Mouse (Mus musculus) kidney, postnatal 10 days (tissue): ENCODE measurements around the gene Csrp2.

ENCODE experiments used
- DNase-seq: peaks from one replicate; pipeline ENCODE4 v3.0.0; 2021; ENCODE audit warnings: mixed read lengths

Csrp2 gene

DNA sequence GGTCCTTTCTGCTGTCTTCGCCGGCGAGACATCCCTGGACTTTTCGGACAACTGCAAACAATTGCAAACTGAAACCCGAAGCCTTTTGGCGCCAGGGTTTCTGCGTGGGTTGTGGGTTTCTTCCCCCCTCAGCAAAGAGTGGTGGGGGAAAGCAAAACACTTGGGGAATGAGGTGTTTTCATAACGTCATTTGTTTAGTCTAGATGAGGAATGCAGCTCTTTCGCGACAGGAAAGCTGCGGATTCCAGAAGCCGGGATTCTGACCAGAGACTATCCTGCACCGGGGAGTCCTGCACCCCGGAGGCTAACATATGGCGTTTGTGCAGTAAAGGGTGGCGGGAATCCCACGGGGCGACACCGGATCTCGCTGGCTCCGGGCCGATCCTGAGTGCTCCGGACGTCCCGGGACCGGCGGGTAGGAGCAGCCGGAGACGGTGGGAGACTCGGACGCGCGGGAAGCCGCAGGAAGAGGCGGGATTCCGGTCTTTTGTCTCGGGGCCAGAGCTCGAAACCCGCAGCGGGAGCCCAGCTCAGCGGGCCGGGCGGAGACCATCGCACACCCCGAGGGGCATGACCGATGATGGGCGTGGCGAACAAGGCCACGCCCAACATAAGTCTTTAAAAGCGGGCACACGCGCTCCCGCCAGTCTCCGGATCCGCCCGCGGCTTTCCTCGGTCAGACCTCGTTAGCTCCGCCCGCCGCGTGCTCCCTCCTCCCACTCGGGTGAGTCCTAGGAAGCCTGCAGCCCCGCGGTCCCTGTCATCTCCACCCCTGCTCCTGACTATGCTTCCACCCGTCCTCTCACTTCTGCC, at the start of gene Csrp2:
Csrp2 (plus strand) TSS at position 259 of the 813 bp plus-strand sequence.
- DNase-seq: peak; percentile 95

DNA sequence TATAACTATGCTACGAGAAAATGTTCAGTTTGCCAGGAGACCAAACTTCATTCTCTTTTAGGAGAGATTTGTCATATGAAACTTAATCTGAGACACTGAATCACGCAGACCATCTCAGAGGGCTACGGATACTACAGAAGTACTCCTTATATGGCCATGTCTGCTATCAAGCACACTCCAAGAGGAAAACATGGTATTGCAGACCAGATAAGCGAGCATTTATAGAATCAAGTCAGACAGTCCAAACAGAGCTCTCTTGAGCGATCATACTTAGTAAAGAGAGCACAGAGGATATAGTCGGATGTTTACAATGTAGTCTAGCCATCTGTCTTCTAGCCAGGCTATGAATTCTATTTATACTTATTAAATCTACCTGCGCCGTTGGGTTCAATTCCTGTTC, 44.7 kb upstream of the Csrp2 start:
- no peak for DNase-seq

DNA sequence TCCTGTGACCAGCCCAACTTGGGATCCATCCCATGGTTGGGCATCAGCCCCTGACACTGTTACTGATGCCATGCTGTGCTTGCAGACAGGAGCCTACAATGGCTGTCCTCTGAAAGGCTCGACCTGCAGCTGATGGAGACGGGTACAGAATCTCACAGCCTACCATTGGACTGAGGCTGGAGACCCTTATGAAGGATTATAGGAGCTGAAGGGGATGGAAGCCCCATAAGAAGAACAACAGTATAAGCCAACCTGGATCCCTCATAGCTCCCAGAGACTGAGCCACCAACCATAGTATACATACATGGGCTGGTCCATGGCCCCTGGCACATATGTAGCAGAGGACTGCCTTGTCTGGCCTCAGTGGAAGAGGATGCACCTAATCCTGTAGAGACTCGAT, 42.6 kb upstream of the Csrp2 start:
- DNase-seq: no peak

DNA sequence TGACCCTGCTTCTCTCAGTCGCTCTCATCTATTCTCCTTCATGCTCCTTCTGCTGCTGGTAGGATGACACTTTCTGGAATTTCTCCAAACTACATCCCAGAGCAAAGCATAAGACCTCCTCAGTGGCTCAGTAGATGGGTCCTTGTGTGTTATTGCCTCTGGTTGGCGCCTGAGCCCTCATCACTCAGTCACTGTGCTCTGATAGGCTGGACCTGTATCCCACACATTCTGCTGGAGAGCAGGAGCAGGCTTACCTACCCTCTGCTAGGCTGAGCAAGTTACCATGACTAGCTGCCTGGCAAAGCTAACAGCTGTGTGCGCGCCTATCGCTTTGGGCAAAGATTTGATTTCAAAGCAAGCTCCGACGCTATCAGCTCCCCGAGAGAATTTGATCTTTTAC, 41.7 kb upstream of the Csrp2 start:
- no peak for DNase-seq

DNA sequence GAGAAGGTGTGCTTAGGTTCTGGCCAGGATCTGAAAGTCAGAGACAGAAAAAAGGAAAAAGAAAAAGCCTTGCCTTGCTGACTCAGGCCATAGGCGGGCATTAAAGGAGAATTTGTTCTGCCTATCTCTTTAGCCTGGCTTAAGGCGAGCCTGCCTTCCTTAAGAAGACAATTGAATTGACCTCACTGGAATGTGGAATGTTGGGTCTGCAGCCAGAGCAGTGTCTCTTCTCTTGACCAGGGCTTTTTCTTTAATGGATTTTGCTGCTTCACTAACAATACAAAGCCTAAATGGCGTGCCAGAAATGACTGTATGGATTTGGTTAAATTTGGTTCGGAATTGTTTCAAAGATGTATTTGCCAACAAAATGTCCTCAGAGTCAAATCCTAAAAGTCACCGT, 40.9 kb upstream of the Csrp2 start:
- DNase-seq: no peak

DNA sequence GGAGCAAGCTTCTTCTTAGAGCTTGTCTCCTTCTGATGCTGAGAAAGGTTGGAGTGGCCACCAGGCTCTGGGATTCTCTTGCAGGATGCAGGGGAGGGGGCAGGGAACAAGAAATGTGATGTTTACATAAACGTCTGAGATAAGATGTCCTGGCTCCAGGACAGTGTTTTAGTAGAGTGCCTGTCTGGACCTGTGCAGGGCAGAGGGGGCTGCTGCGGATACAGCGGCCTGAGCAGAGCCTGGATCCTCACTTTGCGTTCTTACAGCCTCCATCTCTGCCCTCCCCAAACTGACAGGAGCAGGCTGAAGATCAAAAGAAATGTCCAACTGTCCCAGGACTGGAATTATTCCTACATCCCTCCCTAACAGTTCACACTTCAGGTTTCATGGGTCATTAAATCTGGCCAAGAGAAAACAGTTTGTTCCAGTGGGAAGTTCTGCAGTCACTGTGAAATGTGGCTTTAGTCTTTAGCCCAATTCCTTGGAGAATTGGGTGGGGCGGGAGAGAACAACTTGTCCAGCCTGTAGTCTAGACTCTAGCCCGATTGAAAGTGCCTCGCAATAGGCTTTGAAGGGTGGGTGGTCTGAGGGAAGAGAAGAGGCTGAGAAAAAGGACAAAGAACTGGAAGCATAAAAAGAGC, 40.0 kb upstream of the Csrp2 start:
- no peak for DNase-seq

DNA sequence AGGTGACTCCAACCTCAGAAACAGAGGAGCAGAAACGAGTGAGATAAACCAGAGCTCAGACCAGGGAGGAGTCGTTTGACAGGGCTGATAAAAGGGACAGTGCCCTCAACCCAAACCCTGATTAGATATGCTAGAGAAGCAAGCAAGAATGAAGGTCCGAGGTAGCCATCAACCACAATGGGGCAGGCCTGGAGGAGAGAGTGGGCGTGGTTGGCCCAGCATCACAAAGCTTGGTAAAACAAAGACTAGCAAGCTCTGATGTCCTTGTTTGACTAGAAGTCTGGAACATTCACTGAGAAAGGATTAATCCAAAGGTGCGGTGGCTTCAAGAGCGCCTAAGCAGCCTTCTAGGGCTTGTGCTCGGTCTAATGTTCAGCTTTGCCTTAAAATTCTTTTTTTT, 38.2 kb upstream of the Csrp2 start:
- no peak for DNase-seq

DNA sequence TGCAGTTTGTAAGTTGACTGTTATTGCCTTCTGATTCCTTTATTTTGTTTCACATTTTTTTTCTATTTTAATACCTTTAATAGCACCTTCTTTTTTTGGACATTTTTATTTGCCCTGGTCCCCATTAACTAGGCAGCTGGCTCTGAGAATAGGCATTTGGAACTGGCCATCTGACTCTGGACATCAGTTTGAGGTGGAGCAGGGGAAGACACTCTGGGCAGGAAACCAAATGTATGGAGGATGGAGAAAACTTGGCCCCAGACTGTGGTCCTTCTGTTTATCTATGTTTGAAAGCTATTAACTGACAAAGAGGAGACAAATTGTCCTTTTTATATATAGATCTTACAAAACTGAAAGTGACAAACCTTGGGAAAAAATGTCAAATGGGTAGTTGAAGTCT, 36.9 kb upstream of the Csrp2 start:
- no peak for DNase-seq

DNA sequence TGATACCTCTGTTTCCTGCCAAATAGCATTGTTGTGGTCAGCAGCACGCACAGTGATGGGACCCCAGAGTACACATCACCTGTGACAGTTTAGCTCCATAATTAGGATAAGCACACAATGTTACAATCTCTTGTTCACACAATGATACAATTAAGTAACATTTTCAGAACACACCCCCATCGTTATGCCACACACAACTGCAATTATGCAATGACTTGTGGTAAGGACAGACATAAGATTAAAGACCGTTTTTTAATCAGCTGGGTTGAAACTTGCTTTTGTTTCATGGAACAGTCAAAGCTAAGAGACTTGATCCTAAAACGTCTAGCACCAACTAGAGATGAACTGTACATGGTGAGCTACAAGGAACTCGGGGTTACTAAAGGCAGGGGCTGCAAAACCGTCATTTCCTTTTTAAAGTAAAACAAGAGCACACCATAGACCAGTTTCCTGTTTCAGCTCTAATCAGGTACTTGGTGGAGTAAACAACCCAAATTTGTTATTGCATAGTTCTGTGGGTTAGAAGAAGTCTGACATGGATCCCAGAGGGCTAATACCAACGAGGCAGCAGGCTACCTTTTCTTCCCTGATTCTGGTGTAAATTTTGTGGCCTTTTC, 28.8 kb upstream of the Csrp2 start:
- DNase-seq: no peak

DNA sequence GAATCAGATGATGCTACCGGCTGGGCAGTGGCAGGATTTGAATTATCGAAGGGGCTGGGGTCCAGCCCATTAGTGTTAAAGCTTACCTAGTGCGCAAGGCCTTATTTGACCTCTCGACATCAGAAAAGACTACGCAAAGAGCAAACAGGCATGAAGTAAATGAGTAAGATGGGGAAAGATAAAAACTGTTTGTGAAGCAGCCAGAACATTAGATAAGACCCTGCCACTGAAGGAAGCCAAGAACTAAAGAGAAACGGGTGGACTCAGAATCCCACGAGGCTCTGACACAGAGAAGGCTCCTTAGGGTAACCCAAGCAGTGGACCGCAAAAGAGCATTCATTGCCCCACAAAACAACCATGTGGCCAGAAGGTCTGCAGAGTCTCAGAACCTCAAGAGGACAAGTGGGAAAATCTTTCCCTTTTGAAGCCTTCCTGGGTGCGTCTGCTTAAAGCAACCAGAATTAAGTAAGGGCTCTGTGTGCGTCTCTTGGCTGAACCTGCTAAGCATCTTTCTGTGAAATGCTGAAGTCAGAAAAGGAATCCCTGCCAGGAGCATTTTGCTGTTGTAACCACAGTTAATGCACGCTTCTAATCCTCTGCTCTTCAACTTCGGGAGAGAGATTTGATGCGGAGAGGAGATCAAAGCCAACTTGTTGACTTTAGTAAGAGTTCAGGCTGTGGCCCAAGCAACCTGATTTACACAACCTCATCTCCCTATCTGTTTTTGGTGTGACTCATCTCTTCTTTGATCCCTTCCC, 19.7 kb upstream of the Csrp2 start:
- DNase-seq: no peak

DNA sequence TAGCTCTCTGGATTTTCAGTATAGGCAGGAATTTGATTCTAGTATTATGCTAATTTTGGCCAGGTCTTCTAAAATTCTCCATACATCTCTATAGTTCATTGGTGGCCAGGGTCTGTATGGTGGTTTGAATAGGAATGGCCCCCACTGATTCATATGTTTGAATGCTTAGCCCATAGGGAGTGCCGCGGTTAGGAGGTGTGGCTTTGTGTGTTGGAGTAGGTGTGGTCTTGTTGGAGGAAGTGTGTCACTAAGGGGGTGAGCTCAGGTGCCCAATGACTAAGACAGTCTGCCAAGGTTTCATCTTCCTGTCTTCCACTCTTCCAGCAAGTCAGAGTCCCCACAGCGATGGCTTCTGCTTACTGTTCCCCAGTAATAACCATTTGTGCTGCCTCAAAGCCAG, 15.7 kb upstream of the Csrp2 start:
- no peak for DNase-seq

DNA sequence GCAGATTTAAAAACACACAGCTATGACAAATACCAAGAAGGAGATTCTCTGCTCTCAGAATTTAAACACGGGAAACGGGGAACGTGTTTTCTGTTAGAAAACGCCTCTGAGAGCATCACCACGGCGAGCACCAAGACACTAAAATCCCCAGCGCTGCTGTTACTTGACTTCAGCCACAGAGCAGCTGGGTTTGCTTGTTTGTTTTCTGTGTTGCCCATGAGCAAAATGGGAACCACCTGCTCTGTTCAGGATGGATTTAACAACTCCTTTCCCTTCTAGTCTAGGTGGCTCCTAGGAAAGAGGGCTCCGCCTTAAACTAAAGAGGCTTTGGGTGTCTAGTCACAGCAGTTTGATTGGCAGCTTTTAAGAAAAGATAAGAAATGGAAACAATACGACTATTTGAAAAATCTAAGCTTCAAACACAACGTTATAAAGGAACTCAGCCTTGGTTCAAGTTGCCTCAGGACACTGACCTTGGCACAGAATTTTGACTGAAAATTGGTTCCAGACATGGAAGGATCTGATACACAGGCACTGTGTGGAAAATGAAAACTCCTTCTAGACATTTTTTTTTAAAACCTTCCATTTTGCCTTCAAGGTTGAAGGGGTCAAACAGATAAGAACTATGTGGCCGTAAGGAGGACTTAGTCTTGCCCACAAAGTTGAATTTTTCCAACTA, 2.8 kb upstream of the Csrp2 start:
- no peak for DNase-seq

DNA sequence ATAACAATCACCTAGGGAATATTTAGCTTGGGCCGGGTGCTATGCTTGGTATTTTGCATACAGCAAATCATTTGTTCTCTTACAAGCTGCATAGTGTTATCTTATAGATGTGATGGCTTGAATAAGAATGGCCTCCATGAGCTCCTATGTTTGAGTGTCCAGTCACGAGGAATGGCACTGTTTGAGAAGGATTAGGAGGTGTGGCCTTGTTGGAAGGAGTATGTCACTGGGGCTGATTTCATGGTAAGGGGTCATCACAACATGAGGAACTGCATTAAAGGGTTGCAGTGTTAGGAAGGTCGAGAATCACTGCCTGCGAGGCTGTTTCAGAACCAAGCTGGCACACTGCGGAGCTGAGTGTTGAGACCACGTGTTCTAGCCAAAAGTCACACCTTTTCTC, 2.1 kb upstream of the Csrp2 start:
- DNase-seq: no peak

DNA sequence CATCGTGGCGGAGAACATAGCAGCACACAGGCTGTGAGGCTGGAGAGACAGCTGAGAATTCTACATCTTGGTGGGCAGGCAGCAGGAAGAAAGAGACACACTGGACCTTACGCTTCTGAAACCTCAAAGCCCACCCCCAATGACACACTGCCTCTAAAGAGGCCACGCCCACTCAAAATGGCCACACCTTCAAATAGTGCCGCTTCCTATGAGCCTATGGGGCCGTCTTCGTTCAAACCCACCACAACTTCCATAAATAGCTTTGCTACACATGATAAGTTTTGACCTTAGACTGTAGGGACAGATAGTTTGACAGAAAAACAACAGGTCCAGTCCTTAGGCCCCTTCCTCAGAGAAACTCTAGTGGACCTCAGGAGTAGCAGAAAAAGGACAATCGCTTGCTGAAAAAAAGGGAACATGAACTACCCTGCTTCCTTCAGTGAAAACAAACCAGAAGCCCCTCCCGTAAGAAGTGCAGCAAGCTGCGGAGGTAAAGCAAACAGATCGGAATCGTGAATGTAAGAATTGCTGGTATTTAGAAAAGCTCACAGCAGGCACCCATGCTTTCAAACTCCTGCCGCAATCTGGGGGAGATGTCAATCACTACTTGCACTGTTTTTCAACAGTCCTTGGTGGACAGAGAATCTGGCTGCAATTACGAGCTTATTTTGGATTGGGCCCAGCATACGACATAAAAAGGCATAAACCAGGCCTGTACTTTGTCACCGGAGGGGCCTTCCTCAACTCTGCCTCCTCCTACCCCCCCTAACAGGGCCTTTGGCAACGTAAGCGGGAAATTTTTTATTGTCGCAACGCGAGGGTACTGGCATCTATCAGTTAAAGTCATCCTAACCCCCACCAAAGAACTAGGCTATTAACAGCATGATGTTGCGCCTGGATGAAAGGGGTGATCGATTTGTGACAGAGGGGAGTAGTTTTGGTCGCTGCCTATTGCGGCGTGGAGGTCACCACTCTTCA, 886 bp upstream of the Csrp2 start:
- DNase-seq: peak; percentile 54

DNA sequence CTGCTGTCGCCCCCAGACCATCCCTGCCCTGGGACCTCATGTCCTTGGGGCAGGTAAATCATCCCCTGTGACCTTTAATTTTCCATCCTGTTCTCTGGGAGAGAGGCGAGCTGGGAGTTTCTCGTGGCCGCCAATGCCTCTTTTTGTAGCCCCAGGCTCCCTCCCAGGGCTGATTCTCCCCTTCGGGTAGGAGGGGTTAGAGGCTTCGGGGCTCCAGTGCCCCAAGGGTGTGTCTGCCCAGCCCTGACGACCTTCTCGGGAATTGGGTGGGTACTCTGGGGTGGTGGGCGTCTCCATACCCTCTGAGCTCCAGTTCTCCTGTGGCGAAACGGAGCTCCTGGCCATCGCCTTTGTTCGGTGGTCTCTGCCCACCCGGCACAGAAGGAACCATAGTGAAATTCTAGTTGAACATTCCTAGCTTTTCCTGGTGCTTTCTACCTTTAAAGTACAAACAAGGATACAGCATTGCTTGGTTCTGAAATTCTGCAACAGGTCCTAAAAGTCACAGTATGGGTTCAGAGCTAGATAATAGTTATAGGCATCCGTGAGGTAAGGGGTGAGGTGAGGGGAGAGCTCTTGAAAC, 870 bp downstream of the Csrp2 start:
- no peak for DNase-seq

DNA sequence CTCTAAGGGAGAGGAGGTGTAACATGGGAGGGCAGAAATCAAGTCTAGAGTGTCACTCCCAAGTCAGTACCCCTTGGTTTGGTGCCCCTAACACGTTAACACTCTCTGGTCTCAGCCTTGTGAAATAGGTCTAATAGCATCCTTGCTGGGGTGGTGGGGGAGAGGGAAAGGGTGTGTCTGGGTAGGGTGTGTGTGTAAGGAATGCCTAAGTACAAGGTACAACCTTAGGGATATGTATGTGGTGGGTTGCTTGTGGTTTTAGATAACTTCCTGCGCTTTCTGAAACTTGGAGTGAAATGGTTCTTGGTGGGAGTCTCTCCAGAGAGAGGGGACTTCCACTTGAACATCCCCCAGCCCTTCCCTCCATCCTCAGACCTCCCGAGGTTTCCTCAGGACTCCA, 2.3 kb downstream of the Csrp2 start:
- DNase-seq: no peak

DNA sequence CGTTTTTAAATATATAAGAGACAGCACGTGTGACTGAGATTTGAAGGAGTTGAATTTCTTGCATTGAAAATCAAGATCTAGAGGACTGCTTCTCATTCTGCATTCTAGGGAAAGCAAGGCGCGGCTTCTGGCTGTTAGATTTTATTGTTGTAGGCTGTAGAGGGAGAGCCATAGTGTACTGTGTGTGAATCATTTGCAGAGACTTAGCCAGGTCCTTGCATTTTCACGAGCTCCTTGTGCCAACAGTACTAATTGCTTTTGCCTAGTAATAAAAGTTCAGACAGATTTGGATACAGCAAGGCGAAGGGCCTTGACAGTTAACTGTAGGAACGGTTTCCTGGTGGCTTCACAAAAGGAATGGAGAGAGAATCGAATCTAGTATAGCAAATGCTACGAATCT, 3.0 kb downstream of the Csrp2 start:
- no peak for DNase-seq

DNA sequence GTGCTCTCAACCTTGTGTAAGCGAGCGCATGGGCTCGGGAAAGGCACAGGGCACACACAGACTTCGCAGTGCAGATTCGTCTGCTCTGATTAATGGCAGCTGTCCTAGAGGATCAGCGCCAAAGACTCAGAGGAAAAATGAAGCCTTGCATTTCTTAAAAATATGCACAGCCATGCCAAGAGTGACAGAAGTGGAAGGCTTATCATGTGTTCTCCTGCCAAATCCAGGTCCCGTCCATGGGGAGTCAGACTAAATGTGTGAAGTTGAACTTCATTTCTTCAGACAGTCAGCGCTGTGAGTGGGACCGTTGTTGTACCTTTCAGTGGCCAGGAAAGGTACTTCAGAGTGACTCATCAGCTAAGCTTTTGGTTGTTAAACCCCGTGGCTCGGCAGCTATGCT, 7.9 kb downstream of the Csrp2 start:
- peak; percentile 48 for DNase-seq

DNA sequence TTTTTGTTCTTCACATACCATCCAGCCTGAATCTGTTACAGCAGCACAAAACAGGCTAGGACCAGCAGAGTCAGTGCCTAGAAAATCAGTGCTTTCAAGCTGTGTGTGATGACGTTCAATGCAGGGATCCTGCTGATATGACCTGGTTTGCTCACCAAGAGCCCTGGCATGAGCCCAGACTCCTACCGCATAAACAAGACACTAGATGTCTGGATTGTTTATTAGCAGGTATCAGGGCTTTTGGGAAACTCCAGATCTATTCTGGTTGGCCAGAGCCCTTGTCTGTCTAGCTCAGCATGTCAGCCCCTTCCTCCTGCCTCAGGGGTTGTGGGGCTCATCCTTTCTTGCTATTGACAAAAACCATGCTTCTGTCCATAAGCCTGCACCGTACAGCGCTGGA, 10.2 kb downstream of the Csrp2 start:
- DNase-seq: peak; percentile 54

DNA sequence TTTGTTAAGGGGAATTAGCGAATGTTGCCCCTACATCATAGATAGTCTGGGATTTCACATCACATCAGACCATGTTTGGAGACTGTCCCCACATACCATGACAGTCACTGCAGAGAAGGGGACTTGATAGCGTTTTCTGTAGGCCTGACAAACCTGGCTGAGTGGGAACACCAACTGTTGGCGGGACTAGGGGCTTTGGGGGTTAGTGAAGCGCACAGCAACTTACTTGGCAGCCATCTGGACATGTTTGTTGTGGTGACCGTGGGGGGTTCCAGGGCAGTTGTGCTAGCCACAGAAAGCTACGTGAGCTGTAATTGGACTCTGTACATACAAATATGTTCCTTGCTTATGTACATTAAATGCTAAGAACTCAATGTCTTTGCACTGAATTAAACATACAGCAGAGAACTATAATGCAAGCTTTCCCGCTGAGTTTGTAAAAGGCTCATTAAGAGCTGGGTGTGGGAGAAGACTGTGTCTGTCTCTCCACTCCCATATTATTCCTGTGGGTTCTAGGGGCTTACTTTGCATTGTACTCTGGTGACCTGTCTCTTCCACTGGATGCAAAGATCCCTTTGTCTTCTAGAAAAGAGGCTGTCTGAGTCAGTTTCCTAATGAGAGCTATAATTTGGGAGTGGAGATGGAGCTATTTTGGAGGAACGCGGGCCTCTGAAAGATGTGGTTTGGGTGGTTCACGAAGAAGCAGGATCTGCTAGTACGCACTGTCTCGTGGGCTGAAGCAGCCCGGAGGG, 11.7 kb downstream of the Csrp2 start:
- no peak for DNase-seq
